Mouse (Mus musculus) CD8-positive naive resting alpha-beta T cell, adult 57 days (primary cell): ENCODE results near the gene Gfer. TPM values are rescaled to one million over a fixed set of nuclear protein-coding genes. Genes with fewer than 3 reads are reported as not detected.

ENCODE experiments used
- total RNA-seq: library from RNA; stranded (reverse); gene quantifications from one replicate; pipeline ENCODE4 v1.2.4, GENCODE M21; 2023

The Gfer gene
- total RNA-seq, result 12.7 TPM

GRCm38 (mm10) chr17:24696011-24696697 lies at the start of gene Gfer, which contains the start of gene Noxo1:
Gene Gfer (minus strand): TSS chr17:24696156.
Gene Noxo1 (plus strand): TSS chr17:24696234.

GRCm38 (mm10) chr17:24736330-24737051 lies 40.5 kb upstream of the Gfer start, which contains the start of gene Msrb1:
Gene Msrb1 (plus strand): TSS chr17:24736642.

GRCm38 (mm10) chr17:24727618-24728017 lies 31.7 kb upstream of the Gfer start, which contains the start of gene Rpl3l:
Gene Rpl3l (plus strand): TSS chr17:24727820.

GRCm38 (mm10) chr17:24724184-24724583 lies 28.2 kb upstream of the Gfer start, which contains the start of gene Ndufb10:
Gene Ndufb10 (minus strand): TSS chr17:24724478.

GRCm38 (mm10) chr17:24717943-24718342 lies 22.0 kb upstream of the Gfer start, which contains the start of the genes Rnf151 and Rps2:
Gene Rnf151 (minus strand): TSS chr17:24718063.
Gene Rps2 (plus strand): TSS chr17:24718116.

GRCm38 (mm10) chr17:24706982-24707800 lies 11.2 kb upstream of the Gfer start, which contains the start of gene Tbl3:
Gene Tbl3 (minus strand): TSS chr17:24707660.

GRCm38 (mm10) chr17:24689251-24690081 lies 6.5 kb downstream of the Gfer start, which contains the start of gene Syngr3:
Gene Syngr3 (minus strand): TSS chr17:24689955.

GRCm38 (mm10) chr17:24669545-24670245 lies 26.3 kb downstream of the Gfer start, which contains the start of gene Zfp598:
Gene Zfp598 (plus strand): TSS chr17:24669687.

GRCm38 (mm10) chr17:24658017-24658758 lies 37.8 kb downstream of the Gfer start, which contains the start of gene Npw:
Gene Npw (minus strand): TSS chr17:24658457.

GRCm38 (mm10) chr17:24650070-24650616 lies 45.8 kb downstream of the Gfer start, which contains the start of gene Slc9a3r2:
Gene Slc9a3r2 (minus strand): TSS chr17:24650327.

Other genes with a start within 250 kb of the Gfer start
- 73.9 TPM for gene E4f1, start 225.8 kb downstream of the Gfer start, total RNA-seq
- gene Pgp, start 225.8 kb downstream of the Gfer start, total RNA-seq, result 14.1 TPM
- 0.80 TPM for gene Bricd5, start 222.3 kb downstream of the Gfer start, total RNA-seq
- gene Mlst8, start 217.1 kb downstream of the Gfer start, total RNA-seq, result 23.8 TPM
- gene Caskin1, start 207.6 kb downstream of the Gfer start, total RNA-seq, result not detected
- 183 TPM for gene Traf7, start 168.2 kb downstream of the Gfer start, total RNA-seq
- gene Rab26, start 161.9 kb downstream of the Gfer start, total RNA-seq, result 2.7 TPM
- 74.3 TPM for gene Pkd1, start 146.3 kb downstream of the Gfer start, total RNA-seq
- 70.5 TPM for gene Tsc2, start 63.5 kb downstream of the Gfer start, total RNA-seq
- 4.3 TPM for gene Nthl1, start 63.5 kb downstream of the Gfer start, total RNA-seq
- not detected for gene Slc9a3r2, start 45.8 kb downstream of the Gfer start, total RNA-seq
- gene Npw, start 37.7 kb downstream of the Gfer start, total RNA-seq, result not detected
- 62.1 TPM for gene Zfp598, start 26.5 kb downstream of the Gfer start, total RNA-seq
- not detected for gene Syngr3, start 6.2 kb downstream of the Gfer start, total RNA-seq
- 2.0 TPM for gene Noxo1, start 78 bp upstream of the Gfer start, total RNA-seq
- 26.6 TPM for gene Tbl3, start 11.5 kb upstream of the Gfer start, total RNA-seq
- gene Rnf151, start 21.9 kb upstream of the Gfer start, total RNA-seq, result not detected
- 1,667 TPM for gene Rps2, start 22.0 kb upstream of the Gfer start, total RNA-seq
- 68.1 TPM for gene Ndufb10, start 28.3 kb upstream of the Gfer start, total RNA-seq
- not detected for gene Rpl3l, start 31.7 kb upstream of the Gfer start, total RNA-seq
- 32.5 TPM for gene Msrb1, start 40.5 kb upstream of the Gfer start, total RNA-seq
- not detected for gene Hs3st6, start 56.8 kb upstream of the Gfer start, total RNA-seq
- not detected for gene Meiob, start 108.1 kb upstream of the Gfer start, total RNA-seq
- gene Hagh, start 144.0 kb upstream of the Gfer start, total RNA-seq, result 33.1 TPM
- 2.0 TPM for gene Fahd1, start 154.2 kb upstream of the Gfer start, total RNA-seq
- gene Igfals, start 169.8 kb upstream of the Gfer start, total RNA-seq, result 0.67 TPM
- gene Nubp2, start 190.2 kb upstream of the Gfer start, total RNA-seq, result 53.6 TPM
- gene Spsb3, start 190.5 kb upstream of the Gfer start, total RNA-seq, result 28.9 TPM
- 66.2 TPM for gene Eme2, start 198.9 kb upstream of the Gfer start, total RNA-seq
- 44.8 TPM for gene Mrps34, start 199.0 kb upstream of the Gfer start, total RNA-seq
- 24.0 TPM for gene Nme3, start 200.3 kb upstream of the Gfer start, total RNA-seq
- gene Mapk8ip3, start 240.8 kb upstream of the Gfer start, total RNA-seq, result 226 TPM